Comparison of ENCODE assay signal across 35 mouse cellular contexts in the genomic region with DNA sequence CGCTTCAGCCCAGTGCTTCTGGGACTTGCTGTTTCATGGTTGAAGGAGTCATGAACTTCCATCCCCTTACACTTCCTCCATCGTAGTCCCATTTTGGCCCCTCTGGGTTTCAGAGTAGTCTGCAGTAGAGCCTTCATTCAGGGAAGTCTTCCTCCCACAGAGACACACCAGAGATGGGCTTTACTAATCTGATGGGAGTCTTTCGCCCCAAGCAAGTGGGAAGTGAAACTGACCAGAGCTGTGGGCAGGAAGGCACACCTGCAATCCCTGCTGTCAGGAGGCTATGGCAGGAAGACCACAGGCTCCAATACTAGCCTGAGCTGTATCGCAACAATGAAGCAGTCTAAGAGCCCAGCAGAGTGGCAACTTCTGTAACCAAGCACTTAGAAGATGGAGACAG. TPM values are rescaled to one million over a fixed set of nuclear protein-coding genes. Genes with fewer than 3 reads are reported as not detected.
A peak's percentile ranks its signal among the peaks of the same experiment; 100 is the strongest.
DNase-seq lines count a peak whose midpoint lies in the region; ATAC-seq and TF ChIP-seq lines count a peak whose summit lies in the region.
"Had no signal": no experiment of that assay in that cellular context is flagged by ENCODE, and none has a peak within 500 bp of the region (broad histone marks: within the 10 kb centered on the region; RNA-seq: fewer than 3 reads in every experiment).

No protein-coding gene starts in this region.

- no peak overlapping the region for H3K4me3 ChIP-seq in liver, postnatal 0 days (ENCODE audit: low read depth, low read length)
- H3K4me3 ChIP-seq in liver, embryonic 11.5 days (ENCODE audit: low read depth, low read length), result no peak overlapping the region
- no peak overlapping the region for H3K4me3 ChIP-seq in spleen, adult 2 months (ENCODE audit: extremely low read depth, insufficient read depth, insufficient read length)
- H3K4me3 ChIP-seq: erythroblast, embryonic 14.5 days; heart, embryonic 10.5 days; heart, embryonic 15.5 days; hindbrain, embryonic 12.5 days; limb, embryonic 13.5 days; liver, embryonic 12.5 days; myocyte; neural tube, embryonic 12.5 days had no signal

- no peak for ATAC-seq in liver, postnatal 0 days
- no peak for ATAC-seq in liver, embryonic 11.5 days (replicated peaks; ENCODE audit: low FRiP score)
- peak; percentile 81 for ATAC-seq in common myeloid progenitor, adult 5-6 weeks (replicated peaks; ENCODE audit: low read depth, poor library complexity, severe bottlenecking)
- ATAC-seq in monocyte, adult 5-6 weeks (replicated peaks; ENCODE audit: insufficient number of reproducible peaks, low FRiP score, low TSS enrichment, poor library complexity, severe bottlenecking), result 0 out of 2 replicates have a peak, but pooled peaks have one; percentile 31
- ATAC-seq: CD4-positive, CD25-positive, alpha-beta regulatory T cell, adult 4 months; forebrain, embryonic 16.5 days; intestine, embryonic 16.5 days; liver, embryonic 12.5 days; midbrain, embryonic 16.5 days had no signal

- no peak overlapping the region for H3K27ac ChIP-seq in liver, postnatal 0 days (ENCODE audit: low read depth)
- H3K27ac ChIP-seq in liver, embryonic 11.5 days (ENCODE audit: low read depth, low read length), result no peak overlapping the region
- peak overlapping the region; percentile 27; the same call in 1 of the 2 replicates for H3K27ac ChIP-seq in spleen, adult 2 months (ENCODE audit: insufficient read depth, low read length)
- H3K27ac ChIP-seq: heart, embryonic 10.5 days; heart, embryonic 15.5 days; hindbrain, embryonic 12.5 days; kidney, postnatal 0 days; limb, embryonic 13.5 days; liver, embryonic 12.5 days; neural tube, embryonic 12.5 days had no signal

- no peaks in the 10 kb centered on the region for H3K9me3 ChIP-seq in liver, postnatal 0 days (ENCODE audit: low read length)
- no peaks in the 10 kb centered on the region for H3K9me3 ChIP-seq in liver, embryonic 11.5 days (ENCODE audit: control insufficient read depth, low read length)
- H3K9me3 ChIP-seq: heart, embryonic 10.5 days; heart, embryonic 15.5 days; hindbrain, embryonic 12.5 days; limb, embryonic 13.5 days; liver, embryonic 12.5 days; neural tube, embryonic 12.5 days had no signal

- no peaks in the 10 kb centered on the region for H3K36me3 ChIP-seq in liver, postnatal 0 days (replicated peaks; ENCODE audit: insufficient read depth, low read length)
- H3K36me3 ChIP-seq in liver, embryonic 11.5 days (ENCODE audit: control insufficient read depth, insufficient read depth, low read length), result no peaks in the 10 kb centered on the region
- no peaks in the 10 kb centered on the region for H3K36me3 ChIP-seq in spleen, adult 2 months (ENCODE audit: control insufficient read depth, insufficient read depth, low read length)
- H3K36me3 ChIP-seq: heart, embryonic 10.5 days; heart, embryonic 15.5 days; hindbrain, embryonic 12.5 days; limb, embryonic 13.5 days; liver, embryonic 12.5 days; neural tube, embryonic 12.5 days had no signal

- no peaks in the 10 kb centered on the region for H3K27me3 ChIP-seq in liver, postnatal 0 days (ENCODE audit: insufficient read depth, low read length)
- no peaks in the 10 kb centered on the region for H3K27me3 ChIP-seq in liver, embryonic 11.5 days (replicated peaks; ENCODE audit: control insufficient read depth, insufficient read depth, low read length)
- H3K27me3 ChIP-seq in spleen, adult 2 months (ENCODE audit: control insufficient read depth, insufficient read depth, low read length), result no peaks in the 10 kb centered on the region
- H3K27me3 ChIP-seq: heart, embryonic 15.5 days; hindbrain, embryonic 12.5 days; limb, embryonic 13.5 days; neural tube, embryonic 12.5 days had no signal

- WGBS in liver, postnatal 0 days (ENCODE audit: insufficient replicate concordance), result 41% methylated on average over 4 of the region's 4 CpGs
- WGBS in liver, embryonic 11.5 days, result 59% methylated on average over 4 of the region's 4 CpGs
- 11% methylated on average over 4 of the region's 4 CpGs for WGBS in spleen, adult 2 months

- no peaks in the 10 kb centered on the region for H3K4me1 ChIP-seq in liver, postnatal 0 days (ENCODE audit: insufficient read depth)
- H3K4me1 ChIP-seq in liver, embryonic 11.5 days (replicated peaks; ENCODE audit: control insufficient read depth, insufficient read depth, low read length), result no peaks in the 10 kb centered on the region
- peaks cover 12% of the 10 kb centered on the region; the same call in 1 of the 2 replicates for H3K4me1 ChIP-seq in spleen, adult 2 months (ENCODE audit: control insufficient read depth, insufficient read depth, insufficient read length)
- H3K4me1 ChIP-seq: heart, embryonic 10.5 days; heart, embryonic 15.5 days; hindbrain, embryonic 12.5 days; limb, embryonic 13.5 days; liver, embryonic 12.5 days; neural tube, embryonic 12.5 days had no signal

- H3K9ac ChIP-seq in liver, postnatal 0 days (replicated peaks), result no peak overlapping the region
- H3K9ac ChIP-seq in liver, embryonic 11.5 days (ENCODE audit: low read depth, low read length), result no peak overlapping the region
- H3K9ac ChIP-seq: heart, embryonic 15.5 days; hindbrain, embryonic 12.5 days; limb, embryonic 13.5 days; liver, embryonic 12.5 days; lung, embryonic 14.5 days; neural tube, embryonic 12.5 days had no signal

- DNase-seq in liver, postnatal 0 days, result peak; percentile 15
- DNase-seq in liver, embryonic 11.5 days (ENCODE audit: low spot score), result no peak
- peak; percentile 11 to 54 for DNase-seq in spleen, adult 2 months (ENCODE audit: low read depth in 1 of 2, low spot score in 2 of 2)
- no peak for DNase-seq in spleen, postnatal 4 days (ENCODE audit: low spot score in 2 of 2)
- no peak for DNase-seq in left cerebral cortex, postnatal 10 days (ENCODE audit: extremely low spot score in 1 of 2, low spot score in 2 of 2)
- no peak for DNase-seq in kidney, postnatal 4 days
- DNase-seq: adrenal gland, postnatal 36 days; cerebellum, adult 18-20 months; cerebellum, postnatal 10 days; gastrocnemius, postnatal 10 days; kidney, adult 8-10 months; layer of hippocampus, adult 9-11 months; lung, embryonic 14.5 days; thymus, adult 2 months; thymus, postnatal 36 days had no signal

- no peak for TF ChIP-seq POLR2A in spleen, adult 2 months (IDR thresholded peaks at IDR 0.05; ENCODE audit: low read depth, low read length)

- no peak overlapping the region for H3K4me2 ChIP-seq in liver, postnatal 0 days (ENCODE audit: low read depth, low read length)
- no peak overlapping the region for H3K4me2 ChIP-seq in liver, embryonic 11.5 days
- H3K4me2 ChIP-seq: heart, embryonic 15.5 days; hindbrain, embryonic 12.5 days; limb, embryonic 13.5 days; liver, embryonic 12.5 days; lung, embryonic 14.5 days; midbrain, embryonic 11.5 days; neural tube, embryonic 12.5 days had no signal

- intact Hi-C loops in left cerebral cortex, postnatal 10 days (cut with DNase I), result no loop called here

- no peak for TF ChIP-seq CTCF in liver, postnatal 0 days (IDR thresholded peaks at IDR 0.05; ENCODE audit: low read depth)
- no peak for TF ChIP-seq CTCF in spleen, adult 2 months (IDR thresholded peaks at IDR 0.05; ENCODE audit: extremely low read depth, insufficient read depth, insufficient read length, insufficient replicate concordance)

- no peak for TF ChIP-seq EP300 in liver, postnatal 0 days (IDR thresholded peaks at IDR 0.05; ENCODE audit: low read depth)

RNA-seq across cellular contexts. Expression of gene Mtmr14, which starts 11.8 kb away (rescaled TPM):
- polyA plus RNA-seq in liver, postnatal 0 days (2015; fragmentation: Nextera tagmentation; extraction: Ambion mirVana), result 15.1 and 16.1 TPM in 2 replicates
- 29.9 and 30.7 TPM in 2 replicates for polyA plus RNA-seq in liver, embryonic 11.5 days (2014; fragmentation: Nextera tagmentation; extraction: Ambion mirVana)
- polyA plus RNA-seq in spleen, adult 2 months (2012; rRNA removed), result 47.4 and 64.4 TPM in 2 replicates
- total RNA-seq in common myeloid progenitor, adult 5-6 weeks (2017), result 20.5 and 35.4 TPM in 2 replicates
- total RNA-seq in monocyte, adult 5-6 weeks (2017), result 40.8 to 50.3 TPM (median 42.0 TPM) in 3 replicates
- total RNA-seq in left cerebral cortex, postnatal 10 days (2021), result 10 to 100 TPM; 24.8 to 26.2 TPM

RNA-seq across cellular contexts. Expression of gene Lhfpl4, which starts 30.6 kb away (rescaled TPM):
- not detected in 2 replicates for polyA plus RNA-seq in liver, postnatal 0 days (2015; fragmentation: Nextera tagmentation; extraction: Ambion mirVana)
- 0.81 and 1.0 TPM in 2 replicates for polyA plus RNA-seq in liver, embryonic 11.5 days (2014; fragmentation: Nextera tagmentation; extraction: Ambion mirVana)
- polyA plus RNA-seq in spleen, adult 2 months (2012; rRNA removed), result 0.06 and 0.08 TPM in 2 replicates
- not detected in 2 replicates for total RNA-seq in common myeloid progenitor, adult 5-6 weeks (2017)
- not detected in 3 replicates for total RNA-seq in monocyte, adult 5-6 weeks (2017)
- 100 to 1,000 TPM; 104 to 111 TPM for total RNA-seq in left cerebral cortex, postnatal 10 days (2021)

RNA-seq across cellular contexts. Expression of gene Cpne9, which starts 56.3 kb away (rescaled TPM):
- 0.02 and 0.04 TPM in 2 replicates for polyA plus RNA-seq in liver, postnatal 0 days (2015; fragmentation: Nextera tagmentation; extraction: Ambion mirVana)
- 0.07 TPM in 1 of 2 replicates, not detected in the other for polyA plus RNA-seq in liver, embryonic 11.5 days (2014; fragmentation: Nextera tagmentation; extraction: Ambion mirVana)
- polyA plus RNA-seq in spleen, adult 2 months (2012; rRNA removed), result 0.13 and 0.23 TPM in 2 replicates
- total RNA-seq in common myeloid progenitor, adult 5-6 weeks (2017), result 0.05 TPM in 1 of 2 replicates, not detected in the other
- total RNA-seq in monocyte, adult 5-6 weeks (2017), result 0.19 to 0.75 TPM in 2 of 3 replicates, not detected in the other
- 10 to 100 TPM; 21.0 to 22.3 TPM for total RNA-seq in left cerebral cortex, postnatal 10 days (2021)
- total RNA-seq: heart, postnatal 25 days had no signal
- polyA plus RNA-seq: gonadal fat pad, adult 2 months; heart, embryonic 10.5 days; heart, embryonic 15.5 days; intestine, embryonic 16.5 days; kidney, postnatal 0 days; large intestine, adult 2 months; lung, embryonic 14.5 days; small intestine, adult 2 months had no signal

Comparison
In these comparisons a context has a peak if more than half of its experiments do, and no peak if none do; other contexts are left out.
1. DNase-seq: peak in liver, postnatal 0 days (single experiment) and spleen, adult 2 months (2 of 2); none in liver, embryonic 11.5 days (single experiment), spleen, postnatal 4 days (0 of 2), left cerebral cortex, postnatal 10 days (0 of 2) and kidney, postnatal 4 days (0 of 2).
2. ATAC-seq: peak in common myeloid progenitor, adult 5-6 weeks (single experiment) and monocyte, adult 5-6 weeks (single experiment); none in liver, postnatal 0 days (single experiment) and liver, embryonic 11.5 days (single experiment).
3. RNA of gene Lhfpl4, which starts 30.6 kb away (total RNA-seq): 104 to 111 TPM in left cerebral cortex, postnatal 10 days; not detected in common myeloid progenitor, adult 5-6 weeks and not detected in monocyte, adult 5-6 weeks; every median in the first group is over 100 times any median in the second.
4. RNA of gene Cpne9, which starts 56.3 kb away (total RNA-seq): 21.0 to 22.3 TPM in left cerebral cortex, postnatal 10 days; 0.19 to 0.75 TPM in monocyte, adult 5-6 weeks and 0.05 TPM in common myeloid progenitor, adult 5-6 weeks; every median in the first group is over 10 times any median in the second.